Mouse (Mus musculus) intestine, embryonic 14.5 days (tissue): ENCODE results near the gene Stx1b. TPM values are rescaled to one million over a fixed set of nuclear protein-coding genes. Genes with fewer than 3 reads are reported as not detected.
A peak's percentile ranks its signal among the peaks of the same experiment; 100 is the strongest.

Experiments
- ATAC-seq: fragments of 200-750 bp; cut with Nextera tagmentation; replicated peaks from 2 replicates; pipeline ENCODE4 v1.8.0; 2017; ENCODE audit warnings: low read depth, moderate number of reproducible peaks, moderate TSS enrichment, moderate library complexity; ENCODE audit not compliant: low FRiP score, low TSS enrichment
- DNase-seq: peaks from one replicate; pipeline ENCODE4 v3.0.0-alpha.2; 2018; ENCODE audit warnings: low spot score
- H3K27ac ChIP-seq: fragments of 300-500 bp; sonication (generic); 2 replicates; pipeline ENCODE4 v1.5.1; 2014; ENCODE audit warnings: low read depth, mild to moderate bottlenecking, control low read depth
- H3K27me3 ChIP-seq: fragments of 300-500 bp; sonication (generic); replicated peaks from 2 replicates; pipeline ENCODE4 v1.6.1; 2014; ENCODE audit warnings: low read length, control low read depth; ENCODE audit not compliant: control insufficient read depth, insufficient read depth
- H3K36me3 ChIP-seq: fragments of 300-500 bp; sonication (generic); 2 replicates; pipeline ENCODE4 v1.6.1; 2014; ENCODE audit warnings: low read length, control low read depth; ENCODE audit not compliant: control insufficient read depth, insufficient read depth
- H3K4me1 ChIP-seq: fragments of 300-500 bp; sonication (generic); replicated peaks from 2 replicates; pipeline ENCODE4 v1.6.1; 2014; ENCODE audit warnings: low read length, control low read depth, mixed read lengths; ENCODE audit not compliant: control insufficient read depth, insufficient read depth
- H3K4me2 ChIP-seq: fragments of 300-500 bp; sonication (generic); 2 replicates; pipeline ENCODE4 v1.6.1; 2014; ENCODE audit warnings: low read length
- H3K4me3 ChIP-seq: fragments of 300-500 bp; sonication (generic); 2 replicates; pipeline ENCODE4 v1.5.1; 2014; ENCODE audit warnings: low read depth, low read length, control low read depth, mixed read lengths
- H3K9ac ChIP-seq: fragments of 300-500 bp; sonication (generic); 2 replicates; pipeline ENCODE4 v1.6.1; 2014; ENCODE audit warnings: mild to moderate bottlenecking, low read length
- H3K9me3 ChIP-seq: fragments of 300-500 bp; sonication (generic); 2 replicates; pipeline ENCODE4 v1.6.1; 2016; ENCODE audit warnings: low read length, control low read depth; ENCODE audit not compliant: control insufficient read depth
- WGBS: fragments of 180-500 bp; shearing (Covaris S2); extraction: QIAGEN DNeasy Blood & Tissue Kit; methylation state at CpG from one replicate; pipeline ENCODE4 v1.1.7; 2014; 5-methylcytosine and 5-hydroxymethylcytosine counted together
- polyA plus RNA-seq: library from polyadenylated mRNA; unstranded; fragments of >200 nt; fragmentation: Nextera tagmentation; extraction: Ambion mirVana; gene quantifications from 2 replicates; pipeline ENCODE4 v1.2.1, GENCODE M21; 2014

Stx1b gene
- polyA plus RNA-seq, 1 experiment from 2014 or later, result 4.9 TPM

GRCm38 (mm10) chr7:127822494-127822893, 1.9 kb downstream of the Stx1b start:
- ATAC-seq, result no peak
- no peaks in the 10 kb centered on the region for H3K27me3 ChIP-seq
- H3K9ac ChIP-seq, result no peak overlapping the region
- no peak for DNase-seq
- no peaks in the 10 kb centered on the region for H3K36me3 ChIP-seq
- H3K27ac ChIP-seq, result no peak overlapping the region
- no peak overlapping the region for H3K4me2 ChIP-seq
- no peak overlapping the region for H3K4me3 ChIP-seq
- no peaks in the 10 kb centered on the region for H3K9me3 ChIP-seq
- WGBS, result 88% methylated on average over 3 of the region's 3 CpGs
- H3K4me1 ChIP-seq, result peaks cover 18% of the 10 kb centered on the region

- WGBS, result 55% methylated on average over 13 of the region's 13 CpGs
- Histone ChIP-seq H3K4me2 (no peak overlapping the region), H3K9me3 (no peaks in the 10 kb centered on the region), H3K4me1 (peaks cover 18% of the 10 kb centered on the region), H3K9ac (no peak overlapping the region), H3K4me3 (no peak overlapping the region), H3K36me3 (no peaks in the 10 kb centered on the region), H3K27me3 (no peaks in the 10 kb centered on the region), H3K27ac (peak overlapping the region; percentile 14; the same call in 1 of the 2 replicates)
- DNase-seq (no peak), ATAC-seq (no peak)
Measured at GRCm38 (mm10) chr7:127820836-127821509, 3.4 kb downstream of the Stx1b start.

GRCm38 (mm10) chr7:127817776-127818175, 6.6 kb downstream of the Stx1b start:
- 85% methylated on average over 5 of the region's 5 CpGs for WGBS

GRCm38 (mm10) chr7:127817053-127817452, 7.3 kb downstream of the Stx1b start:
- Histone ChIP-seq H3K27me3 (no peaks in the 10 kb centered on the region), H3K4me2 (no peak overlapping the region), H3K27ac (no peak overlapping the region), H3K9me3 (no peaks in the 10 kb centered on the region), H3K36me3 (0 out of 2 replicates have a peak, but pooled peaks cover 5% of the 10 kb centered on the region), H3K9ac (no peak overlapping the region), H3K4me3 (no peak overlapping the region), H3K4me1 (peaks cover 8% of the 10 kb centered on the region; the same call in 1 of the 2 replicates)
- no peak for DNase-seq
- no peak for ATAC-seq
- WGBS, result 75% methylated on average over 7 of the region's 7 CpGs

More at GRCm38 (mm10) chr7:127817776-127818175, 6.6 kb downstream of the Stx1b start:
- H3K27ac ChIP-seq, result no peak overlapping the region
- no peak overlapping the region for H3K4me2 ChIP-seq
- 0 out of 2 replicates have a peak, but pooled peaks cover 5% of the 10 kb centered on the region for H3K36me3 ChIP-seq
- no peak for DNase-seq
- H3K9ac ChIP-seq, result no peak overlapping the region
- no peak overlapping the region for H3K4me3 ChIP-seq
- no peaks in the 10 kb centered on the region for H3K27me3 ChIP-seq
- H3K9me3 ChIP-seq, result no peaks in the 10 kb centered on the region
- peaks cover 8% of the 10 kb centered on the region; the same call in 1 of the 2 replicates for H3K4me1 ChIP-seq
- no peak for ATAC-seq

- Histone ChIP-seq H3K9ac (no peak overlapping the region), H3K4me1 (peaks cover 6% of the 10 kb centered on the region; the same call in 1 of the 2 replicates), H3K27me3 (no peaks in the 10 kb centered on the region), H3K27ac (peak overlapping the region; percentile 59), H3K36me3 (0 out of 2 replicates have a peak, but pooled peaks cover 5% of the 10 kb centered on the region), H3K4me2 (no peak overlapping the region), H3K4me3 (no peak overlapping the region), H3K9me3 (no peaks in the 10 kb centered on the region)
- ATAC-seq (0 out of 2 replicates have a peak, but pooled peaks have one; percentile 14), DNase-seq (no peak)
- WGBS, result 51% methylated on average over 15 of the region's 15 CpGs
Measured at GRCm38 (mm10) chr7:127815954-127816821, 8.2 kb downstream of the Stx1b start.

- ATAC-seq (no peak), DNase-seq (no peak)
- H3K9ac ChIP-seq, result peak overlapping the region; percentile 8; the same call in 1 of the 2 replicates
- no peaks in the 10 kb centered on the region for H3K27me3 ChIP-seq
- no peak overlapping the region for H3K4me3 ChIP-seq
- H3K9me3 ChIP-seq, result no peaks in the 10 kb centered on the region
- no peak overlapping the region for H3K4me2 ChIP-seq
- 88% methylated on average over 15 of the region's 15 CpGs for WGBS
- peaks cover 10% of the 10 kb centered on the region; the same call in 1 of the 2 replicates for H3K36me3 ChIP-seq
- no peak overlapping the region for H3K27ac ChIP-seq
- H3K4me1 ChIP-seq, result no peaks in the 10 kb centered on the region
Measured at GRCm38 (mm10) chr7:127815116-127815665, 9.2 kb downstream of the Stx1b start.

- Histone ChIP-seq H3K9me3 (no peaks in the 10 kb centered on the region), H3K4me3 (no peak overlapping the region), H3K4me2 (no peak overlapping the region), H3K27me3 (no peaks in the 10 kb centered on the region), H3K9ac (no peak overlapping the region), H3K27ac (no peak overlapping the region), H3K36me3 (peaks cover 10% of the 10 kb centered on the region; the same call in 1 of the 2 replicates), H3K4me1 (no peaks in the 10 kb centered on the region)
- ATAC-seq (no peak), DNase-seq (no peak)
- 79% methylated on average over 19 of the region's 19 CpGs for WGBS
Measured at GRCm38 (mm10) chr7:127814241-127814921, 10.0 kb downstream of the Stx1b start.

- Histone ChIP-seq H3K4me1 (no peaks in the 10 kb centered on the region), H3K9me3 (no peaks in the 10 kb centered on the region), H3K36me3 (peaks cover 10% of the 10 kb centered on the region; the same call in 1 of the 2 replicates), H3K4me2 (no peak overlapping the region), H3K27ac (no peak overlapping the region), H3K4me3 (no peak overlapping the region), H3K9ac (no peak overlapping the region), H3K27me3 (no peaks in the 10 kb centered on the region)
- WGBS, result 84% methylated on average over 4 of the region's 4 CpGs
- no peak for DNase-seq
- ATAC-seq, result no peak
Measured at GRCm38 (mm10) chr7:127813821-127814220, 10.5 kb downstream of the Stx1b start.
